Mouse (Mus musculus): ENCODE measurements around the gene Cd209b.

DNA sequence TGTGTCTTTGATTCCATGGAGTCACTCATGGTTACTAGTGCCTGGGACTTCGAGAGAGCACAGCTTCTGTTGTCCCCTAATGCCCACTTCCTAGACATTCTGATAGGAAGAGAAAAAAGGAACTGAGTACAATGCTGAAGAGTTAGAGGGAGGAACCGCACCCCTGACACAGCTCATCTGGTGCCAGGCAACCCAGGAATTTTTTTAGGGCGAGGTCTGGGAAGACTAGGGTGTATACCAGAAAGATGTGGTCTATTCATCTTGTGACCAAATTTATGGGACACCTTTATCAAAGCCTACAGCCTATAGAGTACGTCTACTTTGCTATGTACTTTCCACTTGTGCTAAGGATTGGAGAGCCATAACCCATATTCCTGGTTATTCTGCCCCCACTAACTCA is 48.2 kb downstream of the Cd209b start, which contains the start of gene Cd209d:
- TF ChIP-seq CTCF (IDR thresholded peaks at IDR 0.05), result no peak
- no peak for TF ChIP-seq EP300 (IDR thresholded peaks at IDR 0.05)
